Mouse (Mus musculus): ENCODE data around the gene Ldlrad3. TPM values are rescaled to one million over a fixed set of nuclear protein-coding genes. Genes with fewer than 3 reads are reported as not detected.

Gene Ldlrad3
- total and polyA plus RNA-seq, 3 experiments: 3.3 to 4.8 (median 3.8) TPM

DNA sequence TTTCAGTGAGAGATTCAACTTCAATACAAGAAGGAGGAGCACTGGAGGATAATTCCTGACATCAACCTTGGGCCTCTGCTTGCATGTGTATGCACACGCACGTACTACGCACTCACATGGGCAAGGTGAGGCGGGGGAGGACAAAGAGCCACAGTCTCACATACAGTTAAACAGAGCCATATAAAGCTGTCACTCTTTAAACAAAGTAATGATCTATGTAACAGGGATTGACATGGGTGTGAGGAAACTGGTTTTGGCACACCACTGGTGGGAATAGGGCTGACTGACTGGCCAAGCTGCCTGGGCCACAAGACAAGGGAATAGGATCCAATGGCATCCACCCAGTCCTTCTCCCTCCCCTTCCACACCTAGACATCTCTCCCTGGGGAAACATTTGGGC lies 57.0 kb downstream of the Ldlrad3 start:
- intact Hi-C loops (cut with DNase I): no loop called here
- Histone ChIP-seq H3K4me1 (ENCODE audit: control insufficient read depth, insufficient read depth, low read length) (peaks cover 10% of the 10 kb centered on the region), H3K27ac (no peak overlapping the region), H3K36me3 (ENCODE audit: control insufficient read depth, insufficient read depth, low read length) (no peaks in the 10 kb centered on the region), H3K9ac (ENCODE audit: low read depth, low read length) (no peak overlapping the region), H3K4me3 (no peak overlapping the region), H3K79me2 (replicated peaks; ENCODE audit: control insufficient read depth, insufficient read depth, low read length) (no peaks in the 10 kb centered on the region), H3K27me3 (ENCODE audit: control insufficient read depth, insufficient read depth, low read length) (no peaks in the 10 kb centered on the region)
- no peak for DNase-seq
- 99% methylated on average over 4 of the region's 4 CpGs for WGBS
- TF ChIP-seq POLR2A (IDR thresholded peaks at IDR 0.05; ENCODE audit: insufficient read depth, low read depth, low read length): no peak
- no peak for TF ChIP-seq CTCF (IDR thresholded peaks at IDR 0.05)
- TF ChIP-seq EP300 (IDR thresholded peaks at IDR 0.05; ENCODE audit: insufficient read depth, low read depth, low read length): no peak

DNA sequence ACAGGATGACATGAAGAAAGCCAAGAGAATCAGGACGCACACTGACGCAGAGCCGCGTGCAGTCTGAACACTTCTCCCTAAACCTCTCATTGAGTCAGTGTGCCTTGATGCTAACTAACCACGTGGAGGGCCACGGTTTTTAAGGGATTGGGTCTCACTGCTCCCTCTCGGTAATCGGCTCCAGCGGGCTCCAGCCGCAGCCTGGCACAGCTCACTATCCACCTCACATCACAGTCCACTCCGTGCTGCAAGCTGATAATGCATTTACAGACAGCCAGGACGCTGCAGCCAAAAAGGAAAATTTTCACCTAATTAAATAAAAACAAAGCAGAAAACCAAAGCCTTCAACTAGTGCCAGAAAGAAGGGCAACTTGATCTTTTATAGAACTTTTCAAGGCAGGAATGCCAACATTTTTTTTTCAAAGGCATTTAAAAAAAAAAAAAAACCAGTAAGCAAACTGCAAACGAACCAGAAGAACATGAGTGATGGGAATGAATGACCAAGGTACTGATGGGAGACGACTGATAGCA lies 57.6 kb downstream of the Ldlrad3 start:
- TF ChIP-seq EP300 (IDR thresholded peaks at IDR 0.05; ENCODE audit: insufficient read depth, low read depth, low read length) (no peak), CTCF (IDR thresholded peaks at IDR 0.05) (no peak), POLR2A (IDR thresholded peaks at IDR 0.05; ENCODE audit: insufficient read depth, low read depth, low read length) (no peak)
- intact Hi-C loops (cut with DNase I): no loop called here
- DNase-seq: no peak
- 81% methylated on average over 14 of the region's 14 CpGs for WGBS
- no peak overlapping the region for H3K27ac ChIP-seq
- H3K36me3 ChIP-seq (ENCODE audit: control insufficient read depth, insufficient read depth, low read length): no peaks in the 10 kb centered on the region
- H3K79me2 ChIP-seq (replicated peaks; ENCODE audit: control insufficient read depth, insufficient read depth, low read length): no peaks in the 10 kb centered on the region
- H3K27me3 ChIP-seq (ENCODE audit: control insufficient read depth, insufficient read depth, low read length): no peaks in the 10 kb centered on the region
- no peak overlapping the region for H3K9ac ChIP-seq (ENCODE audit: low read depth, low read length)
- H3K4me1 ChIP-seq (ENCODE audit: control insufficient read depth, insufficient read depth, low read length): peaks cover 10% of the 10 kb centered on the region
- H3K4me3 ChIP-seq: no peak overlapping the region

DNA sequence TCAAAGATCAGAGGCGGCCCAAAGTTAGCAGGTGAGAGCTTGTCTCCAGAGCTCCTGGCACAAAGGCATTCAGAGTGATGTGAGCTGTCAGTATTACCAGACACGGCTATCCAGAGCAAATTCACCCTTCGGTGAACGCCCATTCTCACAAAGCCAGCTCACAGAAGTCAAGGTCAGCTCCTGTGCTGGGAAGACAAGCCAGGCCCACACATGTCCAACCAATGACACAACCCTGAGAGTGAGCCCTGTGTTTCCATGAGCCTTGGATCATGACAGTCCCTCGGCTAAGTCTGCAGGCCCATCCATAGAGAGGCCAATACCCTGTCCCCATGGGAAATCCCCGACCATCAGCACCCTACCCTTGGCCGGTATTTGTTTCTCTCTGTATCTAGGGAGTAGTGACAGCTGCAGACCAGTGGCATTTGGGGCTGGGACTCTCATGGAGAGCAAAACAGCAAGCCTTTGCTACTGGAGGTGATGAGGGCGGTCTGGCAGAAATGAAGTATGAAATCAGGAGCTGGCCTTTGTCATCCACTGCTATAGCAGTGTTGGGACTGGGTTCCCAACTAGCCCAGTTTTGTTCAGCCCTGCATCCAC lies 58.3 kb downstream of the Ldlrad3 start:
- H3K4me1 ChIP-seq (ENCODE audit: control insufficient read depth, insufficient read depth, low read length): peaks cover 7% of the 10 kb centered on the region
- no peaks in the 10 kb centered on the region for H3K27me3 ChIP-seq (ENCODE audit: control insufficient read depth, insufficient read depth, low read length)
- no peak overlapping the region for H3K27ac ChIP-seq
- no peak overlapping the region for H3K4me3 ChIP-seq
- TF ChIP-seq EP300 (IDR thresholded peaks at IDR 0.05; ENCODE audit: insufficient read depth, low read depth, low read length) (no peak), CTCF (IDR thresholded peaks at IDR 0.05) (no peak), POLR2A (IDR thresholded peaks at IDR 0.05; ENCODE audit: insufficient read depth, low read depth, low read length) (no peak)
- H3K36me3 ChIP-seq (ENCODE audit: control insufficient read depth, insufficient read depth, low read length): no peaks in the 10 kb centered on the region
- no peaks in the 10 kb centered on the region for H3K79me2 ChIP-seq (replicated peaks; ENCODE audit: control insufficient read depth, insufficient read depth, low read length)
- peak in 1 of 2 experiments; percentile 18 for DNase-seq
- no peak overlapping the region for H3K9ac ChIP-seq (ENCODE audit: low read depth, low read length)
- intact Hi-C loops (cut with DNase I): no loop called here
- WGBS: 75% methylated on average over 8 of the region's 8 CpGs

DNA sequence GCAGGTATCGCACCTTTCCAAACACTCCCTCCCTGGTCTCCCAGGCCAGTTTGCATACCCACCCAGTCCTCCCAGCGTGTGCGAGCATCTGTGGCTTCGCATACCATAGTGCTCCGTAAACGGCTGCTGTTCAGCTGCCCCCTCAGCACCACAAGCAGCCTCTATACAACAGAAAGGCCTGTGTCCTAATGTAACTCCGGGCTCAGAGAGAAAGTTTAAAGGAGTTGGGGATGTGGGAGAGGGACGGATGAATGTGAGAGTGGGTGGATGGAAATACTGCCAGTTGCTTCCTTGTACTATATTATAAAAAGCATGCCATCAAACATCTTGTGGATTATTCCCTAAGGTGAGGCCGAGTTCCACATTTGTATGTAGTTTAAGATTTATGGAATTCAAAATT lies 59.0 kb downstream of the Ldlrad3 start:
- Histone ChIP-seq H3K4me3 (no peak overlapping the region), H3K79me2 (replicated peaks; ENCODE audit: control insufficient read depth, insufficient read depth, low read length) (no peaks in the 10 kb centered on the region), H3K27ac (no peak overlapping the region), H3K9ac (ENCODE audit: low read depth, low read length) (no peak overlapping the region), H3K36me3 (ENCODE audit: control insufficient read depth, insufficient read depth, low read length) (no peaks in the 10 kb centered on the region), H3K4me1 (ENCODE audit: control insufficient read depth, insufficient read depth, low read length) (peaks cover 7% of the 10 kb centered on the region), H3K27me3 (ENCODE audit: control insufficient read depth, insufficient read depth, low read length) (no peaks in the 10 kb centered on the region)
- intact Hi-C loops (cut with DNase I): no loop called here
- 89% methylated on average over 9 of the region's 9 CpGs for WGBS
- TF ChIP-seq CTCF (IDR thresholded peaks at IDR 0.05): no peak
- no peak for TF ChIP-seq POLR2A (IDR thresholded peaks at IDR 0.05; ENCODE audit: insufficient read depth, low read depth, low read length)
- TF ChIP-seq EP300 (IDR thresholded peaks at IDR 0.05; ENCODE audit: insufficient read depth, low read depth, low read length): no peak
- DNase-seq: no peak

DNA sequence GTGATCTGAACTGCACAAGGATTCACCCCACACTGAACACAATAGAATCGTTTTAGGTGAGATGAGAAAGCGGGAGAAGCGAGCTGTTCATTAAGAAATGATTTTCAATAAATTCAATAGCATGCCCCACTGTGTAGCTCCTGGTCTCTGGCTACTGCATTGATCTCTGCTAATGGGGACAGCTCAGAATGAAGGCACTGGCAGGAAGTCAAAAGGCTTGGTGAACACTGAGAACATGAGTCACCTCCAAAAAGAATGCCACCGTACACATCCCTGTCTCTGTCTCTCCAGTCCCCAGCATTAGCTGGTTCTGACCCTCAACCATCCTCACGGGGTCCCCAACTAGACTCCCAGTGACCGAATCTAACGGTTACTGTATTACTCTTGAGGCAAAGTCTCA lies 60.1 kb downstream of the Ldlrad3 start:
- TF ChIP-seq EP300 (IDR thresholded peaks at IDR 0.05; ENCODE audit: insufficient read depth, low read depth, low read length) (no peak), POLR2A (IDR thresholded peaks at IDR 0.05; ENCODE audit: insufficient read depth, low read depth, low read length) (no peak), CTCF (IDR thresholded peaks at IDR 0.05) (no peak)
- Histone ChIP-seq H3K27ac (no peak overlapping the region), H3K36me3 (ENCODE audit: control insufficient read depth, insufficient read depth, low read length) (no peaks in the 10 kb centered on the region), H3K4me1 (ENCODE audit: control insufficient read depth, insufficient read depth, low read length) (peaks cover 6% of the 10 kb centered on the region), H3K27me3 (ENCODE audit: control insufficient read depth, insufficient read depth, low read length) (no peaks in the 10 kb centered on the region), H3K4me3 (no peak overlapping the region), H3K79me2 (replicated peaks; ENCODE audit: control insufficient read depth, insufficient read depth, low read length) (no peaks in the 10 kb centered on the region), H3K9ac (ENCODE audit: low read depth, low read length) (no peak overlapping the region)
- WGBS: 89% methylated on average over 7 of the region's 7 CpGs
- DNase-seq: no peak
- intact Hi-C loops (cut with DNase I): no loop called here

DNA sequence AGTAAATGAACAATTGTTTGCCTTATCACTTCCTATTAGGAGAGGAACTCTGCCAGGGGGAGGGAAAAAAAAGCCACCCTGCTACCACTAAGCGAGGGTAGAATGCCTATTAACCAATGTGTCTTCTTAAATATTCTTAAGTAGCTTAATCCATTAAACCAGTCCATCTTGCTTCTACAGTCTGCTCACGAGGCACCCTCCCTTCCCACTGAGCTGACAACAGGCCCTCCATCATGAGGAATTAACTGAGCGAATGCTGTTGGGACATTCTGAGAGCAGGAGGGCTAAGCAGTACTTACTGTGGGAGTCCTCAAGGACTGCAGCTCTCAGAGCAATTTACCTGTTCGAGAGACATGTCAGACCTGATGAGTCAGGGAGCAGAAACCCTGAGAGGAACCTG lies 61.1 kb downstream of the Ldlrad3 start:
- Histone ChIP-seq H3K9ac (ENCODE audit: low read depth, low read length) (no peak overlapping the region), H3K4me3 (no peak overlapping the region), H3K4me1 (ENCODE audit: control insufficient read depth, insufficient read depth, low read length) (peaks cover 7% of the 10 kb centered on the region), H3K79me2 (replicated peaks; ENCODE audit: control insufficient read depth, insufficient read depth, low read length) (no peaks in the 10 kb centered on the region), H3K27me3 (ENCODE audit: control insufficient read depth, insufficient read depth, low read length) (no peaks in the 10 kb centered on the region), H3K27ac (no peak overlapping the region), H3K36me3 (ENCODE audit: control insufficient read depth, insufficient read depth, low read length) (no peaks in the 10 kb centered on the region)
- intact Hi-C loops (cut with DNase I): no loop called here
- no peak for DNase-seq
- TF ChIP-seq POLR2A (IDR thresholded peaks at IDR 0.05; ENCODE audit: insufficient read depth, low read depth, low read length) (no peak), CTCF (IDR thresholded peaks at IDR 0.05) (no peak), EP300 (IDR thresholded peaks at IDR 0.05; ENCODE audit: insufficient read depth, low read depth, low read length) (no peak)
- 82% methylated on average over 4 of the region's 4 CpGs for WGBS
